Mouse (Mus musculus) limb, embryonic 13.5 days (tissue): ENCODE results near the gene Diras2. TPM values are rescaled to one million over a fixed set of nuclear protein-coding genes. Genes with fewer than 3 reads are reported as not detected.

Source experiments
- ATAC-seq: fragments of 200-750 bp; cut with Nextera tagmentation; 2 replicates; pipeline ENCODE4 v1.8.0; 2017; ENCODE audit warnings: low read depth, moderate number of reproducible peaks, moderate TSS enrichment; ENCODE audit not compliant: low FRiP score
- H3K27ac ChIP-seq: fragments of 300-500 bp; sonication (generic); 2 replicates; pipeline ENCODE4 v1.5.1; 2015; ENCODE audit warnings: inconsistent platforms, mild to moderate bottlenecking, moderate library complexity
- H3K27me3 ChIP-seq: fragments of 300-500 bp; sonication (generic); 2 replicates; pipeline ENCODE4 v1.6.1; 2015; ENCODE audit warnings: mild to moderate bottlenecking, inconsistent platforms
- H3K36me3 ChIP-seq: fragments of 300-500 bp; sonication (generic); 2 replicates; pipeline ENCODE4 v1.6.1; 2015; ENCODE audit warnings: inconsistent platforms, mild to moderate bottlenecking, moderate library complexity
- H3K4me1 ChIP-seq: fragments of 300-500 bp; sonication (generic); 2 replicates; pipeline ENCODE4 v1.6.1; 2015; ENCODE audit warnings: inconsistent platforms
- H3K4me2 ChIP-seq: fragments of 300-500 bp; sonication (generic); replicated peaks from 2 replicates; pipeline ENCODE4 v1.6.1; 2015; ENCODE audit warnings: inconsistent platforms, mild to moderate bottlenecking, moderate library complexity
- H3K4me3 ChIP-seq: fragments of 300-500 bp; sonication (generic); 2 replicates; pipeline ENCODE4 v1.5.1; 2015; ENCODE audit warnings: moderate library complexity, mild to moderate bottlenecking, inconsistent platforms
- H3K9ac ChIP-seq: fragments of 300-500 bp; sonication (generic); 2 replicates; pipeline ENCODE4 v1.6.1; 2015; ENCODE audit warnings: mild to moderate bottlenecking, inconsistent platforms
- H3K9me3 ChIP-seq: fragments of 300-500 bp; sonication (generic); 2 replicates; pipeline ENCODE4 v1.6.1; 2016; ENCODE audit warnings: inconsistent platforms
- WGBS: fragments of 180-500 bp; shearing (Covaris S2); methylation state at CpG from one replicate; pipeline ENCODE4 v1.1.7; 2015; 5-methylcytosine and 5-hydroxymethylcytosine counted together
- polyA plus RNA-seq: library from polyadenylated mRNA; unstranded; fragments of >200 nt; fragmentation: Nextera tagmentation; extraction: Ambion mirVana; gene quantifications from 2 replicates; pipeline ENCODE4 v1.2.1, GENCODE M21; 2015

Diras2 gene
- 0.29 and 0.31 TPM in 2 replicates for polyA plus RNA-seq

- Histone ChIP-seq H3K9me3 (no peaks in the 10 kb centered on the region), H3K9ac (peak within 1 kb of the TSS; percentile 69), H3K4me3 (peak within 1 kb of the TSS; percentile 52), H3K27me3 (peaks cover 36% of the 10 kb centered on the region), H3K4me2 (peak within 1 kb of the TSS; percentile 98), H3K27ac (no peak within 1 kb of the TSS), H3K36me3 (no peaks in the 10 kb centered on the region), H3K4me1 (peaks cover 7% of the 10 kb centered on the region; the same call in 1 of the 2 replicates)
- 53% methylated on average over 9 of the region's 9 CpGs for WGBS
- ATAC-seq, result no peak
Observed at GRCm38 (mm10) chr13:52531121-52531520, at the start of gene Diras2. Gene Diras2, minus strand, starts transcription at chr13:52531279.

GRCm38 (mm10) chr13:52578776-52579175, 47.7 kb upstream of the Diras2 start:
- Histone ChIP-seq H3K9ac (no peak overlapping the region), H3K4me2 (no peak overlapping the region), H3K4me3 (no peak overlapping the region), H3K27me3 (peaks cover 29% of the 10 kb centered on the region), H3K4me1 (peaks cover 8% of the 10 kb centered on the region; the same call in 1 of the 2 replicates), H3K27ac (no peak overlapping the region), H3K9me3 (no peaks in the 10 kb centered on the region), H3K36me3 (no peaks in the 10 kb centered on the region)
- 58% methylated on average over 2 of the region's 2 CpGs for WGBS
- no peak for ATAC-seq

- H3K4me2 ChIP-seq, result no peak overlapping the region
Observed at GRCm38 (mm10) chr13:52577939-52578338, 46.9 kb upstream of the Diras2 start.

GRCm38 (mm10) chr13:52577326-52577920, 46.3 kb upstream of the Diras2 start:
- Histone ChIP-seq H3K27me3 (peaks cover 22% of the 10 kb centered on the region), H3K4me3 (no peak overlapping the region), H3K4me1 (peaks cover 8% of the 10 kb centered on the region; the same call in 1 of the 2 replicates), H3K9ac (no peak overlapping the region), H3K4me2 (no peak overlapping the region), H3K36me3 (no peaks in the 10 kb centered on the region), H3K9me3 (no peaks in the 10 kb centered on the region), H3K27ac (no peak overlapping the region)
- 68% methylated on average over 3 of the region's 3 CpGs for WGBS
- ATAC-seq, result no peak

More at GRCm38 (mm10) chr13:52577939-52578338, 46.9 kb upstream of the Diras2 start:
- no peak for ATAC-seq
- 28% methylated on average over 4 of the region's 4 CpGs for WGBS
- Histone ChIP-seq H3K4me3 (no peak overlapping the region), H3K9me3 (no peaks in the 10 kb centered on the region), H3K9ac (no peak overlapping the region), H3K4me1 (peaks cover 8% of the 10 kb centered on the region; the same call in 1 of the 2 replicates), H3K27ac (no peak overlapping the region), H3K36me3 (no peaks in the 10 kb centered on the region), H3K27me3 (peaks cover 27% of the 10 kb centered on the region)

GRCm38 (mm10) chr13:52576841-52577240, 45.8 kb upstream of the Diras2 start:
- H3K27ac ChIP-seq, result no peak overlapping the region
- no peak overlapping the region for H3K4me3 ChIP-seq
- peaks cover 8% of the 10 kb centered on the region; the same call in 1 of the 2 replicates for H3K4me1 ChIP-seq
- WGBS, result 16% methylated on average over 10 of the region's 10 CpGs
- H3K9me3 ChIP-seq, result no peaks in the 10 kb centered on the region
- H3K27me3 ChIP-seq, result peaks cover 16% of the 10 kb centered on the region
- ATAC-seq, result no peak
- H3K9ac ChIP-seq, result no peak overlapping the region
- H3K4me2 ChIP-seq, result no peak overlapping the region
- no peaks in the 10 kb centered on the region for H3K36me3 ChIP-seq

GRCm38 (mm10) chr13:52576021-52576614, 45.0 kb upstream of the Diras2 start:
- Histone ChIP-seq H3K27me3 (peaks cover 9% of the 10 kb centered on the region; the same call in 1 of the 2 replicates), H3K4me1 (peaks cover 8% of the 10 kb centered on the region; the same call in 1 of the 2 replicates), H3K4me2 (no peak overlapping the region), H3K27ac (no peak overlapping the region), H3K4me3 (no peak overlapping the region), H3K9me3 (no peaks in the 10 kb centered on the region), H3K36me3 (no peaks in the 10 kb centered on the region), H3K9ac (no peak overlapping the region)
- 63% methylated on average over 7 of the region's 7 CpGs for WGBS
- ATAC-seq, result no peak

- Histone ChIP-seq H3K36me3 (no peaks in the 10 kb centered on the region), H3K27me3 (peaks cover 5% of the 10 kb centered on the region; the same call in 1 of the 2 replicates), H3K4me3 (no peak overlapping the region), H3K27ac (no peak overlapping the region), H3K4me1 (peaks cover 8% of the 10 kb centered on the region; the same call in 1 of the 2 replicates), H3K9ac (no peak overlapping the region), H3K4me2 (no peak overlapping the region), H3K9me3 (no peaks in the 10 kb centered on the region)
- 82% methylated on average over 6 of the region's 6 CpGs for WGBS
- ATAC-seq, result no peak
Observed at GRCm38 (mm10) chr13:52575483-52575882, 44.4 kb upstream of the Diras2 start.

- WGBS, result 76% methylated on average over 2 of the region's 2 CpGs
- H3K4me3 ChIP-seq, result no peak overlapping the region
Observed at GRCm38 (mm10) chr13:52574311-52574710, 43.2 kb upstream of the Diras2 start.

GRCm38 (mm10) chr13:52572451-52573446, 41.7 kb upstream of the Diras2 start:
- Histone ChIP-seq H3K27ac (no peak overlapping the region), H3K9me3 (no peaks in the 10 kb centered on the region), H3K27me3 (peaks cover 5% of the 10 kb centered on the region; the same call in 1 of the 2 replicates), H3K36me3 (no peaks in the 10 kb centered on the region), H3K4me1 (peaks cover 8% of the 10 kb centered on the region; the same call in 1 of the 2 replicates), H3K4me3 (no peak overlapping the region), H3K9ac (no peak overlapping the region), H3K4me2 (no peak overlapping the region)
- no peak for ATAC-seq
- WGBS, result 83% methylated on average over 9 of the region's 9 CpGs

More at GRCm38 (mm10) chr13:52574311-52574710, 43.2 kb upstream of the Diras2 start:
- H3K4me1 ChIP-seq, result peaks cover 8% of the 10 kb centered on the region; the same call in 1 of the 2 replicates
- H3K27ac ChIP-seq, result no peak overlapping the region
- no peaks in the 10 kb centered on the region for H3K36me3 ChIP-seq
- H3K27me3 ChIP-seq, result peaks cover 5% of the 10 kb centered on the region; the same call in 1 of the 2 replicates
- no peak for ATAC-seq
- no peaks in the 10 kb centered on the region for H3K9me3 ChIP-seq
- no peak overlapping the region for H3K4me2 ChIP-seq
- no peak overlapping the region for H3K9ac ChIP-seq

GRCm38 (mm10) chr13:52571591-52572384, 40.7 kb upstream of the Diras2 start:
- peaks cover 4% of the 10 kb centered on the region; the same call in 1 of the 2 replicates for H3K4me1 ChIP-seq
- peaks cover 5% of the 10 kb centered on the region; the same call in 1 of the 2 replicates for H3K27me3 ChIP-seq
- H3K9ac ChIP-seq, result no peak overlapping the region
- 69% methylated on average over 11 of the region's 11 CpGs for WGBS
- no peak overlapping the region for H3K27ac ChIP-seq
- H3K9me3 ChIP-seq, result no peaks in the 10 kb centered on the region
- no peaks in the 10 kb centered on the region for H3K36me3 ChIP-seq
- no peak overlapping the region for H3K4me3 ChIP-seq
- no peak for ATAC-seq
- no peak overlapping the region for H3K4me2 ChIP-seq

- WGBS, result 90% methylated on average over 9 of the region's 9 CpGs
- H3K36me3 ChIP-seq, result no peaks in the 10 kb centered on the region
- H3K27me3 ChIP-seq, result no peaks in the 10 kb centered on the region; the same call in 1 of the 2 replicates
- H3K9ac ChIP-seq, result no peak overlapping the region
- no peak for ATAC-seq
- H3K4me2 ChIP-seq, result no peak overlapping the region
- H3K27ac ChIP-seq, result no peak overlapping the region
- no peak overlapping the region for H3K4me3 ChIP-seq
- no peaks in the 10 kb centered on the region for H3K4me1 ChIP-seq
- no peaks in the 10 kb centered on the region for H3K9me3 ChIP-seq
Observed at GRCm38 (mm10) chr13:52570276-52570675, 39.2 kb upstream of the Diras2 start.
